Mouse (Mus musculus) myocyte (in vitro differentiated cells): ENCODE measurements around the gene Scn4a.

Experiments
- MAX ChIP-seq: IDR thresholded peaks from one replicate; pipeline ENCODE4 v1.6.1; 2011; ENCODE audit warnings: low read depth, mild to moderate bottlenecking, control low read depth
- POLR2A ChIP-seq: IDR thresholded peaks from one replicate; pipeline ENCODE4 v1.6.1; 2011; ENCODE audit warnings: low read depth, mild to moderate bottlenecking, control low read depth, moderate library complexity; ENCODE audit not compliant: insufficient read length

- no peak for TF ChIP-seq MAX
- TF ChIP-seq POLR2A = no peak
Observed at GRCm38 (mm10) chr11:106383051-106383790, 30.1 kb upstream of the Scn4a start.
